Comparison of ENCODE assay signal across 11 mouse cellular contexts in the genomic region with DNA sequence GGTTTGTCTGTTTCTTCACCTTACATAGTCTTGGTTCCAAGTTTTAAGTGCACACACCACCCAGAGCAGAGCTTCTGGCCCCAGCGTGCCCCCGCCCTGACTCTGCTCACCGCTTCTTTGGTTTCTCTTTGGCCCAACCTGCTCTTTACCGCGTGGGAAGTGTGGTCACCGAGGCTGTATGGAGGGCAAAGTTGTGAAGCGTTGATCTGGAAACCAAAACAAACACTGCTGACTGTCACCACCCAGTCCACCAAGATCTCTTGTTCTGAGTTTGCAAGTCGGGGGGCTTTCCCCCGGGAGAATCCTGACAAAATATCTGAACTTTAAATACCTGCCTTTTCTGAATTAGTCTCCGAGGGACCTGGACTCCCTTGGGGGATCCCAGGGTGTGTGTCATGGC. TPM values are rescaled to one million over a fixed set of nuclear protein-coding genes. Genes with fewer than 3 reads are reported as not detected.
DNase-seq lines count a peak whose midpoint lies in the region; ATAC-seq and TF ChIP-seq lines count a peak whose summit lies in the region.
"Had no signal": no experiment of that assay in that cellular context is flagged by ENCODE, and none has a peak within 500 bp of the region (broad histone marks: within the 10 kb centered on the region; RNA-seq: fewer than 3 reads in every experiment).

No protein-coding gene starts in this region.

- 32% methylated on average over 10 of the region's 10 CpGs for WGBS in lung, embryonic 15.5 days
- WGBS in limb, embryonic 12.5 days: 64% methylated on average over 10 of the region's 10 CpGs
- 46% methylated on average over 10 of the region's 10 CpGs for WGBS in stomach, embryonic 15.5 days

- peak overlapping the region; percentile 52; the same call in 1 of the 2 replicates for H3K4me2 ChIP-seq in lung, embryonic 15.5 days
- H3K4me2 ChIP-seq in limb, embryonic 12.5 days: no peak overlapping the region
- H3K4me2 ChIP-seq in stomach, embryonic 15.5 days: peak overlapping the region; percentile 16
- H3K4me2 ChIP-seq: forebrain, embryonic 12.5 days had no signal

- H3K9me3 ChIP-seq in lung, embryonic 15.5 days: no peaks in the 10 kb centered on the region
- H3K9me3 ChIP-seq in limb, embryonic 12.5 days: no peaks in the 10 kb centered on the region
- H3K9me3 ChIP-seq in stomach, embryonic 15.5 days: no peaks in the 10 kb centered on the region
- H3K9me3 ChIP-seq: forebrain, embryonic 12.5 days had no signal

- no peak for ATAC-seq in cerebellum, adult (ENCODE audit: insufficient number of reproducible peaks, low FRiP score, low TSS enrichment)
- no peak for ATAC-seq in lung, embryonic 15.5 days (ENCODE audit: borderline replicate concordance, extremely low read depth, low FRiP score, low TSS enrichment)
- no peak for ATAC-seq in limb, embryonic 12.5 days (ENCODE audit: insufficient number of reproducible peaks, insufficient read depth, low FRiP score, low TSS enrichment, low read depth)
- ATAC-seq in stomach, embryonic 15.5 days (ENCODE audit: insufficient read depth, low FRiP score, low read depth): no peak

- TF ChIP-seq CTCF in layer of hippocampus, adult 2 months (conservative IDR thresholded peaks at IDR 0.05): no peak

- H3K36me3 ChIP-seq in lung, embryonic 15.5 days: no peaks in the 10 kb centered on the region
- H3K36me3 ChIP-seq in limb, embryonic 12.5 days: no peaks in the 10 kb centered on the region
- H3K36me3 ChIP-seq in stomach, embryonic 15.5 days: no peaks in the 10 kb centered on the region
- H3K36me3 ChIP-seq: forebrain, embryonic 12.5 days had no signal

- no peak overlapping the region for H3K4me3 ChIP-seq in lung, embryonic 15.5 days
- no peak overlapping the region for H3K4me3 ChIP-seq in limb, embryonic 12.5 days (replicated peaks)
- no peak overlapping the region for H3K4me3 ChIP-seq in stomach, embryonic 15.5 days (replicated peaks)
- H3K4me3 ChIP-seq in layer of hippocampus, adult 2 months: no peak overlapping the region
- H3K4me3 ChIP-seq: forebrain, embryonic 12.5 days; left cerebral cortex, adult 2 months had no signal

- H3K9ac ChIP-seq in lung, embryonic 15.5 days: no peak overlapping the region
- no peak overlapping the region for H3K9ac ChIP-seq in limb, embryonic 12.5 days (replicated peaks)
- no peak overlapping the region for H3K9ac ChIP-seq in stomach, embryonic 15.5 days
- H3K9ac ChIP-seq: forebrain, embryonic 12.5 days had no signal

- H3K27me3 ChIP-seq in lung, embryonic 15.5 days: no peaks in the 10 kb centered on the region
- H3K27me3 ChIP-seq in limb, embryonic 12.5 days: no peaks in the 10 kb centered on the region
- no peaks in the 10 kb centered on the region for H3K27me3 ChIP-seq in stomach, embryonic 15.5 days (replicated peaks)

- peaks cover 84% of the 10 kb centered on the region for H3K4me1 ChIP-seq in lung, embryonic 15.5 days
- H3K4me1 ChIP-seq in limb, embryonic 12.5 days (replicated peaks): peaks cover 73% of the 10 kb centered on the region
- peaks cover 72% of the 10 kb centered on the region for H3K4me1 ChIP-seq in stomach, embryonic 15.5 days

- peak overlapping the region; percentile 95; the same call in 1 of the 2 replicates for H3K27ac ChIP-seq in lung, embryonic 15.5 days
- 0 out of 2 replicates have a peak overlapping the region, but pooled peaks have one; percentile 4 for H3K27ac ChIP-seq in limb, embryonic 12.5 days
- no peak overlapping the region for H3K27ac ChIP-seq in stomach, embryonic 15.5 days
- H3K27ac ChIP-seq in layer of hippocampus, adult 2 months: no peak overlapping the region
- H3K27ac ChIP-seq: forebrain, embryonic 12.5 days; left cerebral cortex, adult 2 months had no signal

- DNase-seq in cerebellum, adult 9-10 months: peak; percentile 38
- DNase-seq in lung, postnatal 14 days: no peak
- DNase-seq in layer of hippocampus, adult 2 months (ENCODE audit: low spot score in 2 of 2): no peak
- DNase-seq in spleen, adult 18-20 months: no peak

RNA-seq across cellular contexts. Expression of a gene that starts 24.0 kb away (rescaled TPM):
- not detected in 2 replicates for polyA plus RNA-seq in lung, embryonic 15.5 days (2015; fragmentation: Nextera tagmentation; extraction: Ambion mirVana)
- polyA plus RNA-seq in limb, embryonic 12.5 days (2016; fragmentation: Nextera tagmentation; extraction: Ambion mirVana): not detected in 2 replicates
- polyA plus RNA-seq in stomach, embryonic 15.5 days (2015; fragmentation: Nextera tagmentation; extraction: Ambion mirVana): not detected in 2 replicates
- not detected for total RNA-seq in layer of hippocampus, adult 2 months (2021)
- total RNA-seq: adrenal gland, postnatal 4 days; left cerebral cortex, adult 2 months had no signal
- polyA plus RNA-seq: forebrain, embryonic 12.5 days had no signal

RNA-seq across cellular contexts. Expression of a gene that starts 43.7 kb away (rescaled TPM):
- polyA plus RNA-seq in lung, embryonic 15.5 days (2015; fragmentation: Nextera tagmentation; extraction: Ambion mirVana): 25.3 and 27.4 TPM in 2 replicates
- 24.3 and 25.3 TPM in 2 replicates for polyA plus RNA-seq in limb, embryonic 12.5 days (2016; fragmentation: Nextera tagmentation; extraction: Ambion mirVana)
- 27.6 and 30.7 TPM in 2 replicates for polyA plus RNA-seq in stomach, embryonic 15.5 days (2015; fragmentation: Nextera tagmentation; extraction: Ambion mirVana)
- 10 to 100 TPM; 20.1 to 20.2 TPM for total RNA-seq in layer of hippocampus, adult 2 months (2021)

RNA-seq across cellular contexts. Expression of a gene that starts 48.7 kb away (rescaled TPM):
- polyA plus RNA-seq in lung, embryonic 15.5 days (2015; fragmentation: Nextera tagmentation; extraction: Ambion mirVana): 3.6 and 4.1 TPM in 2 replicates
- 4.1 and 5.9 TPM in 2 replicates for polyA plus RNA-seq in limb, embryonic 12.5 days (2016; fragmentation: Nextera tagmentation; extraction: Ambion mirVana)
- 2.2 and 4.2 TPM in 2 replicates for polyA plus RNA-seq in stomach, embryonic 15.5 days (2015; fragmentation: Nextera tagmentation; extraction: Ambion mirVana)
- total RNA-seq in layer of hippocampus, adult 2 months (2021): 10 to 100 TPM; 15.7 to 17.5 TPM

Comparison
In these comparisons a context has a peak if more than half of its experiments do, and no peak if none do; other contexts are left out.
1. H3K27ac ChIP-seq: peak in lung, embryonic 15.5 days (single experiment) and limb, embryonic 12.5 days (single experiment); none in stomach, embryonic 15.5 days (single experiment) and layer of hippocampus, adult 2 months (single experiment).